Mouse (Mus musculus): ENCODE data around the gene Ripor1.
"Not testable (repeated sequence)": the region's sequence is repeated elsewhere in the genome, so short reads cannot be mapped to it uniquely, and the experiment has no call there.

The Ripor1 gene

DNA sequence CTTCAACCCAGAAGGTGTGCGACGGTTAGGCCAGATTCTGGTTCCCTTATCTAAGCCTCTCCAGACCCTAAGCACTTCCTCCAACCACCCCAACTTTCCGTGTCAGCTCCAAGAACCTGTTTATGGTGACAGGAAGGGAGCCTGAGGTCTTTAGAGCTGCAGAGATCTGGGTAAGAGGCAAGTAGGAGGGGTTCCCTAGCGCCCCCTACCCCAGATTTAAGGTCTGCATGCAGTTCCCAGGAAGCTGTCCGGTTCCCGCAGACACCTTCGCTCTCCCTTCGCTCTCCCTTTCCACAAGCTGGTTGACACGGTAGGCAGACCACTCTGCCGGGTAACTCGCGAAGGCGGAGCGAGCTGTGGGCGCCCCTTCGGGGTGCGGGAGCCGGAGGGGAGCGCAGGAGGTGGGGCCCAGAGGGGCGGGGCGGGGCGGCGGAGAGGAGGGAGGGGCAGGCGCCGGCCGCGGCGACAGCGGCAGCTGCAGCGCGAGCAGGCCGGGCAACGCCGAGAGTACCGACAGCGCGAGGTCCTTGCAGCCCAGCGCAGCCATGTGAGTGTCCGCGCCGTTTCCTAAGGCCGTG, at the start of gene Ripor1:
Gene Ripor1 (plus strand): TSS at position 452 of the 578 bp plus-strand sequence.
- peak; percentile 84 for DNase-seq

DNA sequence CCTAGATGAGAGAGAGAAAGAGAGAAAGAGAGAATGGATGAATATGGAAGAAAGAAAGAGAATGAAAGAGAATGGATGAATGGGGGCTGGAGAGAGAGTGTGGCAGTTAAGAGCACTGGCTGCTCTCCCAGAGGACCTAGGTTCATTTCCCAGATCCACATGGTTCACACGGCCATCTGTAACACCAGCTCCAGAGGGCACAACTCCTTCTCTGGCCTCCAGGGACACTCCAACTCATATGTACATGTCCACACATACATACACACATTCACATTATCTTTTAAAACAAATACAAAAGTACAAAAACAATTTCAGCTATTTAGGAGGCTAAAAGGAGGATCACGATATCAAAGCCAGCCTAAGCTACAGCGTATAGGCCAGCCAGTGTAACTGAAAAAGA, 42.2 kb upstream of the Ripor1 start:
- DNase-seq, result no peak

DNA sequence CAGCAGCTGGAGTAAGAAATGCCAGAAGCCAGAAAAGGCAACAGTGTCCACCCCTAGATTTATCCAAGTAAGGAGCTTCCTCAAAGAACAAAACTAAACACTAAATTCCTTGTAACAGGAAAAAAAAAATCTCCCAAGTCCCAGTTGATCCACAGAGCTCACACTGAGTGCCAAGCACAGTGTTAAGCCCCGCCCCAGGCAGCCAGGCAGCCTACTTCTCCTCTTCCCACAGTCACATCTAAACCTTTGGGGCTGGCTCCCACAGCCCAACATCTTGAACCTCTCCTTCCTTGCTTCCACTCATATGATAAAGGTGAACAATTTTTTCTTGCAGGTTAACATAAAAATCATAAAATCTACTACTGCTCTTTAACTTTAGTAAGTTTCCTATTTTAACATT, 41.2 kb upstream of the Ripor1 start:
- DNase-seq, result no peak

DNA sequence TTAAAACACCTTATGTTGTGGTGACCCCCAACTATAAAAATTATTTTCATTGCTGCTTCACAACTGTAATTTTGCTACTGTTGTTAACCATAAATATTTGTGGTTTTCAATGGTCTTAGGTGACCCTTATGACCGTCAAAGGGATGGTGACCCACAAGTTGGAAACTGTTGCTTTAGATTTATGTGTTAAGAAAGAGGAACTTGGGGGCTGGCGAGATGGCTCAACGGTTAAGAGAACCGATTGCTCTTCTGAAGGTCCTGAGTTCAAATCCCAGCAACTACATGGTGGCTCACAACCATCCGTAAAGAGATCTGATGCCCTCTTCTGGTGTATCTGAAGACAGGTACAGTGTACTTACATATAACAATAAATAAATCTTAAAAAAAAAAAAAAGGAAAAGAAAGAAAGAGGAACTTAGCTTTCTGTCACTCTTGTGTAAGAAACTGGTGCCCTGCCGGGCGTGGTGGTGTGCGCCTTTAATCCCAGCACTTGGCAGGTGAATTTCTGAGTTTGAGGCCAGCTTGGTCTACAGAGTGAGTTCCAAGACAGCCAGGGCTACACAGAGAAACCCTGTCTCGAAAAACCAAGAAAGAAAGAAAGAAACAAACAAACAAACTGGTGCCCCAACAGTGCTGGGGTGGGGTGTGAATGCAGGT, 40.4 kb upstream of the Ripor1 start:
- DNase-seq, result not testable (repeated sequence)

DNA sequence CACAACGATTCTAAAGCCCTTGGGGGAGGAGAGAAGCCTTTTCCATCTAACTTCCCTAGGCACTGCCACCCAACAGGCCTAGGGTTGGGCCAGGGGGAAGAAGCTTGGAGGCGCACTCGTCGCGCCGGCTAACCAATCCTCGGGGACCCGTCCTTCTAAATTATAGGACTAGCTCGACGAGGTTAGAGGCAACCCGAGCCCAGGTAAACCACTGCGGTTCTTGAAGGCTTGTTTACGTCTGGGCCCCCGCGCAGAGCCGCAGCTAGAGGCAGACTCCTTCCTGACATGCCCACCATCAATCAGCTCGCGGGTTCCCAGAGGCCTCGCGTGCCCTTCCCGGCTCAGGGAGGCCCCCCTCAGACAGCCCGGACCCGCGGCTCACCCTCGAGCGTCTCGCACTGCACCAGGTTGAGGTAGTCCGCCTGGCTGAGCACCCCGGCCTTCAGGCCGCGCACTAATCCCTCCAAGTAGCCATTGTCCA, 39.6 kb upstream of the Ripor1 start:
- no peak for DNase-seq

DNA sequence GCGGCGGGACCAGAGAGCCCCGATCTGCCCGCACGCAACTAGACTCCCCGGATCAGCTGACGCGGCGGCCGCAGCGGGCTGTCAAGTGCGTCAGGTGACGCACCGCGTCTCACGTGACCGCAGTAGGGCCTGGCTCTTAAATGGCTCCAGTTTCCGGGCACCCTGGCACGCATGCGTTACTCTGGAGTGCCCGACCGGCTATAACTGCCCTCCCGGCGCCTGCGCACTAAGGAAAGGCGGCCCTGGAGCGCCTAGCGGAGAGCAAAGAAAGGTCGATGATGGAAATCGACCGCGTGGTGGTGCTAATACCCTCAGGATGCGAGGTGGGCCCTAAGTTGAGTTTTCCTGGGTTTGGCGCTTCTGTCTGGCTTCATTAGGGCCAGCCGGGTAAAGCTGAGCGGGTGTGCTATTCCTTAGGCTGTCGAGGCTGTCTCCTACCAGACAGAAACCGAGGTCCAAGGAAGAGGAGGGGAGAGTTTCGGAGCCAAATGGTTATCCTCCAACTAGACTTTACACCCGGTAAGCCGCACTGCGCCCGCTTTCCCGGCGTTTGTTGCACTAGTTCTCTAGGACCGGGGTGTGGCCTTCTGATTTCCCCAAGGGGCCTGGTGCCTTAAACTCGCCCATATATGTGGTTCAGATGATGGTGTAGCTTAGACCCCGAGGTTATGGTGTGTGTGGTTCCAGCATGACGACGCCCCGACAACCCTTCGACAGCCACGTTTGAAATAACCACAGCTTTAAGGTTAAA, 38.9 kb upstream of the Ripor1 start, which contains the start of gene Atp6v0d1:
Gene Atp6v0d1 (minus strand): TSS at position 96 of the 751 bp plus-strand sequence.
- peak; percentile 100 for DNase-seq

DNA sequence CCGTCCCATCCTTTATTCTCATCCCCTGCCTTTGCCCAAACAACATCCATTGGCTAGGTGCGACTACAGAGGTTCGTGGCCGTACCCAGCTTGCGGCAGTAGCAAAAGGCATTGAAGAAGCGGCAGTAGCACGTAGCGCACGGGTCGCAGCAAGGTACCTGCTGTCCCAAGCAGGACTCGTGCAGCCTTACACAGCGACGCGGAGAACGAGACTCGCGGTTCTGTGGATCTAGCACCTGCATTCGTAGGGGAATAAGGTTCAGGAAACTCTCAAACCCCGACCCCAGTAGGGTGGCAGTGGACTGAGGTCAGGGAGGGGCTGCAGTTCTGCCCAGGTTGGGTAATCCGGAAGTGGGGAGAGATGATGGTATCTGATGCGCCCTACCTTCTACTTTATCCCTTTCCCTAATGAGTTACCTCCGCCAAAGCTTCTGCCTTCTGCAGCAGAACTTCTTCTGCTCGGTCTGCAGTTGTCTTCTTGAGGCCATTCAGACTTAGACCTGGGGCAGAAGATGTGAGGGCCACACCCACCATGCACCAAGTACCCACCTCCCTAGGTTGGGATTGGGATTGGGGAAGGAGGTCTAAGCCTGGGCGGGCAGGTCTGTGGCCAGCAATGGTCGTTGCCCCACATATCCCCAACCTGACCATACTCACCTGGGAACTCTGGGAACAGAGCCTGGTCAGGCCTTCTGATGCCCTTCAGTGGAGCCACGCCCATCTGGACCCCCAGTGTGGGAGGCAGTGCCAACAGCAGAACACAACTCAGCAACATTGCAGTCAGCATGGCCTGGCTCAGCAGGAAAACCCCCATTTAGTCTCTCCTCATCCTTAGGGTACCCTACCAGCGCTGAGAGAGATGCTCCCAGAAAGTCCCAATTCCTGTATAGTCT, 38.1 kb upstream of the Ripor1 start:
- peak; percentile 19 for DNase-seq

DNA sequence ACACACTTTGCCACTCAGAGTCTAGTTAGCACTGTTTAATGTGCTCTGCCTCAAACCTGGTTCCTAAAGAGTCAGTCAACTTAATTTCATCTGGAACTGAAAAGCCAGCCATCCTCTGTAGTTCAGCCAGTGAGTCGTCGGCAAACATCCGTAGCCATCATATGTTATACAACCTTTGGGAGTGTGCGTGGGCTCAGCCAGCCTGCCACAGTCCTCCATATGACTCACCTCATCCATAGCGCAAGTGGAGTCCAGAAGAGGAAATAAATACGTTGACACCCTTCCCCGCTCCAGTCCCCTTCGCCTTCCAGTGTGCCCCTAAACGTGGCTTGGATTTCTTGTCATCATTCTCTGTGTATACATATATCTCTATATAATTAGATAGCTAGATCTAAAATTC, 33.2 kb upstream of the Ripor1 start:
- DNase-seq, result peak; percentile 43

DNA sequence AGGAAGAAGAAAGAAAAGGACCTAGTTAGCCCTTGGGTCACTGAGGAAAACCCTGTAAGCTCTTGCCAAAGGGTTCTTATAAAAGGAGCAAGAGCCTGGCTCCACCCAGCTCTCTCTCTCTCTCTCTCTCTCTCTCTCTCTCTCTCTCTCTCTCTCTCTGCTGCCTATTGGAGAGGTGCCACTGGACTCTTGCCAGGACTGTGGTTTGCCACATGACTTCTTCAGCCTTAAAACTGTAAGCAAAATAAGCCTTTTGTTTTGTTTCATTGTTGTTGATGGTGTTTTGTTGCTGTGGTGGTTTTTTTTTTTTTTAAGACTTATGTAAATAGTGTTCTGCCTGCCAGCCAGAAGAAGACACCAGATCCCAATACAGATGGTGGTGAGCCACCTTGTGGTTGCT, 31.6 kb upstream of the Ripor1 start:
- DNase-seq, result no peak

DNA sequence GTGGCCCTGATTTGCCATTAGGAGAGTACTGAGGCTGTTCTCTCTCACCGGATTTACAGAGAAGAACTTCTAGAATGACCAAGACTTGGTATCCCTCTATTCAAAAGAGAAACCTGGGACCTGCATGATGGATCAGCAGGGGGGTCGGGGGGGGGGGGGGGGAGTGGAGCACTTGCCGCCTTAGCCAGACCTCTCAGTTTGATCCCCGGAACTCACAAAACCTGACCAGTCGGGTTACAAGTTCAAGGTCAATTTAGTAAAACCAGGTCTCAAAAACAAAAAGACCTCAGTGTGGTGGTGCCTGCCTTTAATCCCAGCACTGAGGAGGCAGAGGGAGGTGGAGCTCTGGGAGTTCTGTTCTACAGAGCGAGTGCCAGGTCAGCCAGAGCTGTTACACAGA, 30.3 kb upstream of the Ripor1 start:
- no peak for DNase-seq

DNA sequence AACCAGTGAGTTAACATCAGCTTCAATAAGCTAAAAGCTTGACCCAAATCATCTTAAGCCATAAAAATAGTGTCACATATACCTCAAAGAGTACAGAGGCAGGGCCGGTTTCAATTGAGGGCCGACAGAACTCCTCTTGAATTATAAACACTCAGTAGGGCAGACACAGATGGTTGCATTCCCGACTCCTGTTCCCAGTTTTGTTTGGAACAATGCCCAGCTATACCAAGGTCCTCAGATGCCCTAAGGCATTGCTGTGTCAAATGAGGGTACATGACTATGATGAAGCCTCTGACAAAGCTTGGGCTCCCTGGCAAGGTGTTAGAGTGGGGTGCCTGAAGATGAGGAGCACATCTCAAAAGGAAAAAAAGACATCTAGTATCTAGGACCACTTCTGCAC, 29.5 kb upstream of the Ripor1 start:
- no peak for DNase-seq

DNA sequence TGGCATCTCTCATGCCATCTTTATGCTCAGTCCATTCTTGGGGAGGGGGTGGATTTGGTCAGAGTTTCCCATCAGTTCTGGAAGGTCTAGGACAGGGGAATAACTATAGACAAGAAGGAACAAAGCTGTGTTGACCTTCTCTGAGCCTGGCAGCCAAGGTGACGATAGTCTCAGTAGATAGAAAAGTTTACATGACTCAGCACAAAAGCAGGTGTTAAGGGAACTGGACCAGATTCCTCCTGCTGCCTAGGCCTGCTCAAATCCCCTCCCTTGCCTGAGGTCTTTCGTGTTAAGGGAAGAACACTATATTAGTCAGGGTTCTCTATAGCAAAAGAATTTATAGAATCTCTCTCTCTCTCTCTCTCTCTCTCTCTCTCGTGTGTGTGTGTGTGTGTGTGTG, 25.3 kb upstream of the Ripor1 start:
- DNase-seq, result no peak

DNA sequence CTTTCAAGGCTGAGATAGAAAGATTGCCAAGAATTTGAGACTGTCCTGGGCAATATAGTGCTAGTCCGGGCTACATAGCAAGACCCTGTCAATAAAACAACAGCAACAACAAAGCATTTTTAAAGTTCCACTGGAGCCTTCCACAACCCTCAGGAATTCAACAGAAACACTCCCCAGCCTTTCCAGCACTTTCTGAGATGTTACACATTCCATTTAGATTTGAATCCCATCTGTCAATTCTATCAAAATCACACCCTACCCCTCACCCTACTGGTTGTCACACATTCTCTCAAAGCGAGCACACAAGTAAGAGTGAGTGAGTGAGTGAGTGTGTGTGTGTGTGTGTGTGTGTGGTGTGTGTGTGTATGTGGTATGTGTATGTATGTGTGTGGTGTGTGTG, 12.6 kb upstream of the Ripor1 start:
- DNase-seq, result no peak

DNA sequence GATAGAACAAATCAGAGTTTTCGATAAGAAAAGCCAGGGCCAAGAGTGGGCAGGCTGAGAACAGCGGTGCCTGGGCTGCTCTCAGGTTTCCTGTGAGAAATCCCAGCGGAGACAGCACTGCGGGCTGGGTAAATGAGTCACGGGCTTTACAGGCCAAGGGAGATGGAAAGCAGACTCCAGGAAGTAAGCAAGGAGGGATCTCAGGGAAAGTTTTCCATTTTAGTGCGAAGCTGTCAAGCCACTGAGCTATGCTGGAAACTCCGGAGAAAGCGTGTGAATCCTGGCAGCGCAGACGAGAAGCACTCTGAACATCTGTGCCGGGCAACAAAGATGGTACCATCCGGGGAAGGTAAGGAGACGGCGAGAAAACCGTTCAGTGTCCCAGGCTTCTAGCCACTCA, 11.2 kb upstream of the Ripor1 start:
- peak; percentile 58 for DNase-seq

DNA sequence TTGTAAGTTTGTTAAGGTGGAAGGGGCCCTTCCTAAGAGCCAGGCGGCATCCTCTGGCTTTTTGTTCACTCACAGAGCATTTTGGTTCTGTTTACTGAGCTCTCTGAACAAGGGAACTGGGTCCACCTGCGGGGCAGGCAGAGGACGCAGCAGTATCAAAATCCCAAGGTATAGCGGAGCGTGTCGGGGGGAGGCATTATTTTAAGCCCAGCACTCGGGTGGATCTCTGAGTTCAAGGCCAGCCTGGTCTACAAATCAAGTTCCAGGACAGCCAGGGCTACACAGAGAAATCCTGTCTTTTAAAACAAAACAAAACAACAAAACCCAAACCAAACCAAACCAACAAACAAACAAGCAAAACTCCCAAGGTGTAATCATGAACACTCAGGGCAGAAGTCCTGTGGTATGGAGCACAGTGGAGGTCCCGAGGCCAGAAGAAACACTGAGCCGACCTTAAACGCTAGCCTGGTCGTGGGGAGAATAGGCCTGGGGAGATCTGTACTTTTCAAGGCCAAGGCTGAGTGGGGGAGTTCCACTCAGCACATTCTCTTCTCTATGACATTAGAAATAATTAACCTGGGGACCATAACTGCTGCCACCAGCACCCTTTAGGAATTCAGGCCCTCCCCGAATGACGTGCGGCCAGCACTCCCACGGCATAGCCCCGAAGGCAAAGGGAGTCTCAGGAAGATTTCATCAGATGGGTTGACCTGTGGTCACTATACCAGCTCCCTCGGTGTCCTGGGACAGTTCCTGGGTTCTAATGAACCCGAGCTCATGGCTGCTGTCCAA, 10.4 kb upstream of the Ripor1 start:
- no peak for DNase-seq

DNA sequence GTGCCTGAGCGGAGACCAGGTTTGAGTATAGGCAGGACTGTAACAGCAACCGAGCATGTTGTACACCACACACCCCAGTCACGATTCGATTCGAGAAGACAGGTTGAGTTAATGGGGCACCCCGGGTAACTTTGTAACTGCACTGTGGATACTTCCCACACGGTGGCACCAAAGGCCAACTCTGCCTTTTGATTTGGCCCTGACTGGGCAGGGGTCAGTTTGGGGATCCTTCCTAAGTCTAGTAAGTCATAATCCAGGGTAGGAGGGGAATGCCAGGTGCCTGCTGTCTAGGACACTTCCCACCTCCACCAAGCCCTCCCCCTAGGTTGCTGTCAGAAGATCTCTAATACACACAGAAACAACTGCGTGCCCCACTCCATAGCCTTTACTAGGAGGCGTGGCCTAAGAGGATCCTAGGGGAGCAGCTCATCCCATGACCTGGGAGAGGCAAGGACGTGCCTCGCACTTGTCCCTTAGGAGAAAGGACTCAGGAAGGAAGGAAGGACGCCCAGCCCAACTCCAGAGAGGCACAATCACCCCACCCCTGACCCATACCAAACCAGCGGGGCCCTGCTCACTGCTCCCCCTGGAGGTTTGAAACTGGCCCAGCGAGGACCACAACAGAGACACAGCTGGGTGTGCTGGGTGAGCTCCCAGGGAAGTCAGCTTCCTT, 8.6 kb upstream of the Ripor1 start:
- DNase-seq, result no peak

DNA sequence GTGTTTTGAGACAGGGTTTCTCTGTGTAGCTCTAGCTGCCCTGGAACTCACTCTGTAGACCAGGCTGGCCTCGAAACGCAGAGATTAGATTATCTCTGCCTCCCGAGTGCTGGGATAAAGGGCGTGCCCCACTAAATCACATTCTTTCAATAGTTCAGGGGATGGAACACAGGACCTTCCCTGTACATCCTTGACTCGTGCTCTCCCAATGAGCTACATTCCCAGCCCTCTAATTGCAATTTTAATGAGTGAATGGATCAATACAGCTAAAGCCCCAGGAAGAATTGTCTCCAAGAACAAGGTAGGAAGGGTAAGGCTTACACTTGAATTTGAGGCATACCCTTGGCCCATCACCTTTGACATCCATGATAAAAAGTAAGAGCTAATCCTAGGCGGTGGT, 6.3 kb upstream of the Ripor1 start:
- no peak for DNase-seq

DNA sequence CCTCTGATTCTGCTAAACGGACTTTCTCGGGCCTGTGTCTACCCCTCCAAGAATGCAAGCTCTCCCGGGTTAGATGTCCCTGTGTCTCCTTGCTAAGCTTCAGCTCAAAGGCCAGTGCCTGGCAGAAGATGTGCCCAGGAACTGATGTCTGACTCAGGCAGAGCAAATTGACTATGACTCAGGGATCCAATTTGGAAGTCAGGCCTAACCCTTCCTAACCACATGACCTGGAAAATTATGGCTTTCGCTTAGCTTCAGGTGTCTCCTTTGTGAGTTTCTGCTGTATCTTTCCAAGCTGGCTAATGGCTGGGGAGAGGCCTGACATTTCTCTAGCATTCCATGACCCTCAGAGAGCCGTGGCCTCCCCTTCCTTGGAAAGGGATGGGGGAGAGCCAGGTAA, 3.8 kb upstream of the Ripor1 start:
- DNase-seq, result no peak

DNA sequence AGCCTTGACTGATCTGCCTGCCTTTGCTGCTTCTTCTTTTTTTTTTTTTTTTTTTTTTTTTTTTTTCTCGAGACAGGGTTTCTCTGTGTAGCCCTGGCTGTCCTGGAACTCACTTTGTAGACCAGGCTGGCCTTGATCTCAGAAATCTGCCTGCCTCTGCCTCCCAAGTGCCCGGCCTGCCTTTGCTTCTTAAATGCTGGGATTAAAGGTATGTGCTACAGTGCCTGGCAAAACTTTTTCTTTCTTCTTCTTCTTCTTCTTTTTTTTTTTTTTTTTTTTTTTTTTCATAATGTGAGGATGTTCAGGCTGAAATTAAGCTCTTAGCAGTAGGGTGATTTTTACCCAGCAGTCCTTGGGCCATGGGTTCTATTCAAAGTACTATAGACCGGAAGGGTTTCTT, 2.5 kb upstream of the Ripor1 start:
- not testable (repeated sequence) for DNase-seq

DNA sequence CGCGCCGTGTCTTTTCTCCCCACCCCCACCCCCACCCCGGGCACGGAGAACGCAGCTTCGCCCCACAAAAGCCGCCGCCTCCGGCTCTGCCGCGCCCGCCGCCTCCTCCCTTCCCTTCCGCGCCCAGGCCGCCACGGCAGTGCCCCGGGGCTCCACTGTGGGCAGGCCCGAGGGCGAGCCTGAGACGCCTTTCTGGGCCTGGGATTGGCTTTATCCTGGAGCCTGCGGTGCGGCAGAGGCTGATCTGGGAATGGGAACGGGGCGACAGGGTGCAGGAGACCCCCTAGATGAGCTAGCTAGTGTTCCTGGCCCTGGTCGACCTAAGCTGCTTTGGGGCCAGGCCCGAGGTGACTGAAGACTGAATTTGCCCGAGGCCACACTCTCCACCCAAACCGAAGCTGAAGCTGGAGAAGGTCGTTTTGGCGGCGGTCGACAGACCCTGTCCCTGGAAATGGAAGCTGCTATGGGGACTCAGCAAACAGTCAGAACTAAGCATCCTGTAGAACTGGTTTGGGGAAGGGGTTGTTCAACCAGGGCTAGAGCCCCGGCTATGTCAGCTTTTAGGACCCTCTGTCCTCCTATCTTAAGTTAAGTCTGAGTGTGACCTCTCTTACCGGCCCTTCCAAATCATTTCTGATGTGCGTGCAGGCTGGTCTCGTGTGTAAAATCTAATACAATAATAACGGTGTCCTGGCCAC, 585 bp downstream of the Ripor1 start:
- DNase-seq, result no peak
